Mouse (Mus musculus) midbrain, embryonic 10.5 days (tissue): ENCODE measurements around the gene Tead1. TPM values are rescaled to one million over a fixed set of nuclear protein-coding genes. Genes with fewer than 3 reads are reported as not detected.
A peak's percentile ranks its signal among the peaks of the same experiment; 100 is the strongest.

Experiments
- DNase-seq: peaks from one replicate; pipeline ENCODE4 v3.0.0-alpha.2; 2017; ENCODE audit warnings: low spot score
- H3K27ac ChIP-seq: fragments of 300-500 bp; sonication (generic); replicated peaks from 2 replicates; pipeline ENCODE4 v1.5.1; 2016; ENCODE audit warnings: mild to moderate bottlenecking
- H3K27me3 ChIP-seq: fragments of 300-500 bp; sonication (generic); 2 replicates; pipeline ENCODE4 v1.6.1; 2016; ENCODE audit warnings: low read depth, mild to moderate bottlenecking; ENCODE audit not compliant: poor library complexity, severe bottlenecking
- H3K36me3 ChIP-seq: fragments of 300-500 bp; sonication (generic); 2 replicates; pipeline ENCODE4 v1.6.1; 2016; ENCODE audit warnings: mild to moderate bottlenecking, moderate library complexity
- H3K4me1 ChIP-seq: fragments of 300-500 bp; sonication (generic); 2 replicates; pipeline ENCODE4 v1.6.1; 2016
- H3K4me3 ChIP-seq: fragments of 300-500 bp; sonication (generic); 2 replicates; pipeline ENCODE4 v1.5.1; 2016; ENCODE audit warnings: mild to moderate bottlenecking, moderate library complexity
- H3K9me3 ChIP-seq: fragments of 300-500 bp; sonication (generic); replicated peaks from 2 replicates; pipeline ENCODE4 v1.6.1; 2016; ENCODE audit warnings: mild to moderate bottlenecking
- WGBS: fragments of 180-500 bp; shearing (Covaris S2); methylation state at CpG from one replicate; pipeline ENCODE4 v1.1.7; 2016; 5-methylcytosine and 5-hydroxymethylcytosine counted together
- polyA plus RNA-seq: library from polyadenylated mRNA; unstranded; fragments of >200 nt; fragmentation: Nextera tagmentation; extraction: Ambion mirVana; gene quantifications from 2 replicates; pipeline ENCODE4 v1.2.1, GENCODE M21; 2016

Tead1 gene
- polyA plus RNA-seq, 1 experiment from 2014 or later, result 17.1 TPM

DNA sequence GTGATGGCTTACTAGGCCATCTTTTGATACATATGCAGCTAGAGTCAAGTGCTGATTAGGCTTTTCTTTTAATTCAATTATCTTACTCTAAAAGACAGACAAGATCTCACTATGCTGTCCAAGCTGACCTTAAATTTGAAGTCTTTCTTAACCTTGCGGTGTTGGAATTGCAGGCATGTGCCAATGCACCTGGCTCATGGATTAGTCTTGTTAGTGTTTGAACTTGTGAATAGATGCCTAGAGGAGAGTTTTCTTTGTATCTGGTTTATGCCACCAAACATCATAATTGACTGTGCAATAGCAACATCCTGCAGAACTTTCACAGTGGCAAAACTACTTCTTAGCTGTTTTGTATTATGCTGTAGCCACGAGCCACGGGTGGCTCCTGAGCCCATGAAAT is 68.7 kb downstream of the Tead1 start:
- H3K27ac ChIP-seq, result no peak overlapping the region
- DNase-seq, result no peak
- 86% methylated on average over 3 of the region's 3 CpGs for WGBS
- no peaks in the 10 kb centered on the region for H3K9me3 ChIP-seq
- peaks cover 54% of the 10 kb centered on the region for H3K4me1 ChIP-seq
- H3K4me3 ChIP-seq, result no peak overlapping the region
- peaks cover 9% of the 10 kb centered on the region; the same call in 1 of the 2 replicates for H3K36me3 ChIP-seq
- no peaks in the 10 kb centered on the region for H3K27me3 ChIP-seq

- Histone ChIP-seq H3K36me3 (peaks cover 9% of the 10 kb centered on the region; the same call in 1 of the 2 replicates), H3K27ac (no peak overlapping the region), H3K27me3 (no peaks in the 10 kb centered on the region), H3K9me3 (no peaks in the 10 kb centered on the region), H3K4me1 (peaks cover 51% of the 10 kb centered on the region), H3K4me3 (no peak overlapping the region)
- 89% methylated on average over 4 of the region's 4 CpGs for WGBS
- no peak for DNase-seq
Measured at GRCm38 (mm10) chr7:112748327-112748726, 69.2 kb downstream of the Tead1 start.

DNA sequence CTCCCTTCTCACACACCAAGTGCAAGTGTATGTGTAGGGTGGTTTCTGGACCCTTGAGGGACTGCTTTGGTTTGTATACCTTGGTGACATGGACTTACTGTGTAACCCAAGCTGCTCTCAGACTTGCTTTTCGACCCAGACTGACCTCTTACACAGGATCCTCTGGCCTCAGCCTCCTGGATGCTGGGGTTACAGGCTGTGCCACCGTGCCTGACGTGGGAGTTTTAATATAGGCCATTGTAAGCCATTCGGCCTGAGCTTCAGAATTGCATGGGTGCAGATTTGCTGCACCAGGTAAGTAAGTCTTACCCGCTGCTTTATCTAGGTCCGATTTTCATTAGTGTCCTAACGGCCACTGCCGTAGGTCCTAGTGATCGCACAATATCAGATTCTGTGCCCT is 71.0 kb downstream of the Tead1 start:
- peaks cover 9% of the 10 kb centered on the region; the same call in 1 of the 2 replicates for H3K36me3 ChIP-seq
- no peak for DNase-seq
- no peak overlapping the region for H3K27ac ChIP-seq
- no peaks in the 10 kb centered on the region for H3K27me3 ChIP-seq
- no peaks in the 10 kb centered on the region for H3K9me3 ChIP-seq
- H3K4me1 ChIP-seq, result peaks cover 35% of the 10 kb centered on the region
- WGBS, result 92% methylated on average over 9 of the region's 9 CpGs
- H3K4me3 ChIP-seq, result no peak overlapping the region

GRCm38 (mm10) chr7:112752311-112752710 is 73.2 kb downstream of the Tead1 start:
- Histone ChIP-seq H3K27ac (no peak overlapping the region), H3K9me3 (no peaks in the 10 kb centered on the region), H3K27me3 (no peaks in the 10 kb centered on the region), H3K4me3 (no peak overlapping the region), H3K4me1 (peaks cover 26% of the 10 kb centered on the region), H3K36me3 (peaks cover 9% of the 10 kb centered on the region; the same call in 1 of the 2 replicates)
- WGBS, result 91% methylated on average over 6 of the region's 6 CpGs
- no peak for DNase-seq

DNA sequence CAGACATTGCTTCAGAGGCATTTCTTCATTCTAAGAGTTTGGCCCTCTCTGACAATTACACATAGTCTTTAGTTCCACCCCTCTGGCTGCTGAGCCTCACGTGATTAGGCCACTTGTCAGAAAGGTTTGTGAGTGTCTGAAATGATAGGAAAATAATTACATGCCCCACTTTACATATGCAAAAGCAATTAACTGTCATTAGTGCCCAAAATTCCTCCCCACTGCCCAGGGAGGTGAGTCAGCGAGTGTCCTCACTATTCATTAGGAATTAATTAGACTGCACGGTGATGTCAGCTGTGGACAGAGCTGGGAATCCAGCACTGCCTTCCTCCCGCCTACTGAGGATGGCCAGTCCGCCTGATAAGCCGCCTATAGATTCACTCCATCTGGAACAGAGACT is 74.2 kb downstream of the Tead1 start:
- no peaks in the 10 kb centered on the region for H3K27me3 ChIP-seq
- no peaks in the 10 kb centered on the region for H3K9me3 ChIP-seq
- H3K4me1 ChIP-seq, result peaks cover 23% of the 10 kb centered on the region
- no peak for DNase-seq
- H3K27ac ChIP-seq, result 0 out of 2 replicates have a peak overlapping the region, but pooled peaks have one; percentile 9
- H3K4me3 ChIP-seq, result no peak overlapping the region
- WGBS, result 86% methylated on average over 6 of the region's 6 CpGs
- peaks cover 9% of the 10 kb centered on the region; the same call in 1 of the 2 replicates for H3K36me3 ChIP-seq

- peaks cover 75% of the 10 kb centered on the region for H3K4me1 ChIP-seq
- 84% methylated on average over 23 of the region's 23 CpGs for WGBS
Measured at GRCm38 (mm10) chr7:112759359-112759975, 80.3 kb downstream of the Tead1 start.

GRCm38 (mm10) chr7:112760293-112760692 is 81.2 kb downstream of the Tead1 start:
- H3K9me3 ChIP-seq, result no peaks in the 10 kb centered on the region
- peaks cover 23% of the 10 kb centered on the region; the same call in 1 of the 2 replicates for H3K36me3 ChIP-seq
- H3K4me1 ChIP-seq, result peaks cover 78% of the 10 kb centered on the region
- H3K27me3 ChIP-seq, result no peaks in the 10 kb centered on the region
- 78% methylated on average over 3 of the region's 3 CpGs for WGBS
- H3K4me3 ChIP-seq, result no peak overlapping the region
- H3K27ac ChIP-seq, result peak overlapping the region; percentile 74
- no peak for DNase-seq

More at GRCm38 (mm10) chr7:112759359-112759975, 80.3 kb downstream of the Tead1 start:
- H3K27ac ChIP-seq, result peak overlapping the region; percentile 74; the same call in 1 of the 2 replicates
- no peak for DNase-seq
- peaks cover 23% of the 10 kb centered on the region; the same call in 1 of the 2 replicates for H3K36me3 ChIP-seq
- no peak overlapping the region for H3K4me3 ChIP-seq
- no peaks in the 10 kb centered on the region for H3K9me3 ChIP-seq
- no peaks in the 10 kb centered on the region for H3K27me3 ChIP-seq

- 0 out of 2 replicates have a peak overlapping the region, but pooled peaks have one; percentile 9 for H3K4me3 ChIP-seq
- peak; percentile 48 for DNase-seq
- no peaks in the 10 kb centered on the region for H3K27me3 ChIP-seq
- H3K4me1 ChIP-seq, result peaks cover 78% of the 10 kb centered on the region
- peak overlapping the region; percentile 74 for H3K27ac ChIP-seq
- no peaks in the 10 kb centered on the region for H3K9me3 ChIP-seq
- peaks cover 23% of the 10 kb centered on the region; the same call in 1 of the 2 replicates for H3K36me3 ChIP-seq
- 52% methylated on average over 8 of the region's 8 CpGs for WGBS
Measured at GRCm38 (mm10) chr7:112760782-112761181, 81.7 kb downstream of the Tead1 start.

DNA sequence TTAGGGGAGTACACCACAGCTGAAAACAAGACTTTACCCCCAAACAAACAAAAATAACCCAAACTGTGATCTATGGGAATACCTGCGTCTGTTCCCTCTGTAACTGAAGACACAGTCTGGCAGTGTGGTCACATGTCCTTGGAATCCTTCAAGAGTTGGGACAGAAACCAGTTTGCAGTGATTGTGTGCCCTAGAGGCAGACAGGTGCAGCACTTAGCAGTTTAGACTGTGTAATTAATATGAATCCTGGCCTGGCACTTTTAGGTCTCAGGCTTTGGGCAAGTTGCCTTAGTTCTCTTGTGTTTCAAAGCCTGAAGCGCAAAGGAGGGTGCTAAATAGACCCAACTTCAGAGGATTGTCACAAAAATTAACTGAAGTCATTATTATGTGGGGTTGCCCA is 83.8 kb downstream of the Tead1 start:
- WGBS, result 88% methylated on average over 2 of the region's 2 CpGs
- H3K4me3 ChIP-seq, result no peak overlapping the region
- H3K36me3 ChIP-seq, result peaks cover 23% of the 10 kb centered on the region; the same call in 1 of the 2 replicates
- H3K27me3 ChIP-seq, result no peaks in the 10 kb centered on the region
- no peak for DNase-seq
- no peaks in the 10 kb centered on the region for H3K9me3 ChIP-seq
- 0 out of 2 replicates have a peak overlapping the region, but pooled peaks have one; percentile 55 for H3K27ac ChIP-seq
- peaks cover 69% of the 10 kb centered on the region for H3K4me1 ChIP-seq

- no peak for DNase-seq
- H3K9me3 ChIP-seq, result no peaks in the 10 kb centered on the region
- no peaks in the 10 kb centered on the region for H3K27me3 ChIP-seq
- H3K36me3 ChIP-seq, result peaks cover 23% of the 10 kb centered on the region; the same call in 1 of the 2 replicates
- H3K4me1 ChIP-seq, result peaks cover 63% of the 10 kb centered on the region
- 74% methylated on average over 3 of the region's 3 CpGs for WGBS
- no peak overlapping the region for H3K4me3 ChIP-seq
- H3K27ac ChIP-seq, result peak overlapping the region; percentile 55; the same call in 1 of the 2 replicates
Measured at GRCm38 (mm10) chr7:112763513-112763912, 84.4 kb downstream of the Tead1 start.

GRCm38 (mm10) chr7:112764921-112765320 is 85.8 kb downstream of the Tead1 start:
- Histone ChIP-seq H3K9me3 (no peaks in the 10 kb centered on the region), H3K36me3 (peaks cover 14% of the 10 kb centered on the region; the same call in 1 of the 2 replicates), H3K27me3 (no peaks in the 10 kb centered on the region), H3K27ac (no peak overlapping the region), H3K4me3 (no peak overlapping the region), H3K4me1 (peaks cover 50% of the 10 kb centered on the region)
- no peak for DNase-seq
- WGBS, result 89% methylated on average over 4 of the region's 4 CpGs

GRCm38 (mm10) chr7:112769866-112770265 is 90.7 kb downstream of the Tead1 start:
- no peaks in the 10 kb centered on the region for H3K36me3 ChIP-seq
- H3K4me1 ChIP-seq, result peaks cover 20% of the 10 kb centered on the region
- H3K9me3 ChIP-seq, result no peaks in the 10 kb centered on the region
- 83% methylated on average over 2 of the region's 2 CpGs for WGBS
- no peak overlapping the region for H3K4me3 ChIP-seq
- H3K27me3 ChIP-seq, result no peaks in the 10 kb centered on the region
- no peak overlapping the region for H3K27ac ChIP-seq
- DNase-seq, result no peak

- 92% methylated on average over 6 of the region's 6 CpGs for WGBS
- Histone ChIP-seq H3K27me3 (no peaks in the 10 kb centered on the region), H3K9me3 (no peaks in the 10 kb centered on the region), H3K4me1 (peaks cover 36% of the 10 kb centered on the region), H3K4me3 (no peak overlapping the region), H3K27ac (no peak overlapping the region), H3K36me3 (no peaks in the 10 kb centered on the region)
- no peak for DNase-seq
Measured at GRCm38 (mm10) chr7:112771461-112771860, 92.3 kb downstream of the Tead1 start.
